Mouse (Mus musculus): ENCODE results near the gene Dvl2. TPM values are rescaled to one million over a fixed set of nuclear protein-coding genes. Genes with fewer than 3 reads are reported as not detected.

The Dvl2 gene
- polyA plus RNA-seq, 1 experiment from 2014 or later: 21.0 TPM

DNA sequence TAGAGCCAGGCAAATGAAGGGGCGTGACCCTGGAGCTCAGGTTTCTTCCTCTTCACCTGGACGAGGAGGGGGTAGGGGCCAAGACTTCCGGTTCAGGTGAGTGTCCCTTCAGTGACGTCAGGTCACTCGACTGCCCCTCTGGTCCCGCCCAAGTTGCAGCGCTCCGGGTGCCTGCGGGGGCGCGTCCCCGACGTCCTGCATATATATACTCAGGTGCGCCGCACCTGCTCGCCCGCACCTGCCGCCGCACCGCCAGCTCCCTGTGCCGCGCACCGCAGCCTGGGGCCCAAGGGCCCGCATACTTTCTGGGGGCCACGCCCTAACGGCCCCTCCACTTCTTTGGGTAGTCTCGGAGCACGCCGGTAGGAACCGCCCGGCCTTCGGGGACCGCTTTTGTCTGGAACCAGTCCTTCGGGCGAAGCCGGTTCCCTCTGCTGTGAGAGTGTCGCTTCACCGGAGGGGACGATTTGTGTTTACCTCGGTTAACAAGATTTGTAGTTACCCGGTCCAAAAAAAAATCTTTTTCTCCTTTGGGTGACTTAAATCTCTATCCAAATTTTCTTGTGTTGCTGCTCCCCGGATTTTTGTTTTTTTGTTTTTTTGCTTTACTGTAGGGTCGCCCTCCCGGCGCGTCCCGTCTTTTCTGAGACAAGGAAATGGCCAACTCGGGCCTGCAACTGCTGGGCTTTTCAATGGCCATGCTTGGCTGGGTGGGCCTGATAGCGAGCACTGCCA lies 35.0 kb upstream of the Dvl2 start:
- peak overlapping the region; percentile 11 for H3K4me2 ChIP-seq (ENCODE audit: low read length)
- ATAC-seq: no peak
- H3K4me1 ChIP-seq (ENCODE audit: control insufficient read depth, insufficient read depth, low read depth, low read length): peaks cover 8% of the 10 kb centered on the region
- H3K9ac ChIP-seq (ENCODE audit: low read depth, low read length): no peak overlapping the region
- peaks cover 15% of the 10 kb centered on the region for H3K36me3 ChIP-seq (ENCODE audit: control insufficient read depth, insufficient read depth, low read length)
- no peak overlapping the region for H3K27ac ChIP-seq (ENCODE audit: low read depth, low read length)
- H3K27me3 ChIP-seq (replicated peaks; ENCODE audit: control insufficient read depth, insufficient read depth, low read length): peaks cover 46% of the 10 kb centered on the region
- peak overlapping the region; percentile 25; the same call in 1 of the 2 replicates for H3K4me3 ChIP-seq (ENCODE audit: low read length)
- 3% methylated on average over 49 of the region's 49 CpGs for WGBS
- no peaks in the 10 kb centered on the region for H3K9me3 ChIP-seq (ENCODE audit: control insufficient read depth, low read length)

DNA sequence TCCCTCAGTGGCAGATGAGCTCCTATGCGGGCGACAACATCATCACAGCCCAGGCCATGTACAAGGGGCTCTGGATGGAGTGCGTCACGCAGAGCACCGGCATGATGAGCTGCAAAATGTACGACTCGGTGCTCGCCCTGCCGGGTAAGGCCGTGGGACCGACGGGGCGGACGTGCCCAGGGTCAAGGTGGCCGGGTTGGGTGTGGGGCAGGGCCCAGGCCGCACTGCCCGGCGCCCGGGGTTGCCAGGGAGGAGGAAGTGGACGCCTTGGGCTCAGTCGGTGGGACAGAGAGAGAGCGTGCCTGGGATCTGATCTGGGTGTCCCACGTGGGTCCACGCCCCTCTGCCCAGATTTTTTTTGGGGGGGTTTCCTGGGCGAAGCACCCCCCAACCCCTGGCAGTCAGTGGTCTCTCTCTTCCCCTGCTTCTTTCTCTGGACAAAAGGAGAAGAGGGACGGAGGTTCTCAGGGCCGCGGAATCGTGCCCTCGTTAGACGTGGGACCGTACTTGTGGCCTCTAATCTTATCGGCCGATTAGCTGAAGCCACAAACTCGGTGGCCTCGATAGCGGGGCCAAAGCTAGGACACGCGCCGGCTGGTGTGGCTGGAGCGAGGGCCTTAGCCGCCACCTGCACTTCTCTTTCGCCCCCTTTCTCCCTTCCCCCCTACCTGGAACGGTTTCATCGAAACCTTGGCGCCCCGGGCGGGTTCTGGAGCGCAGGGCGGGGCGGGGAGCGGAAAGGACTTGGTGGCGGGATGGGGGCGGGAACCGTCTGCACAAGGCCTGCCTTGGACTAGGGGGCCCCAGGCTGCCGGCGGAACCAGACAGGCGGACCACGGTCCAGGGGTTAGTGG lies 34.2 kb upstream of the Dvl2 start:
- Histone ChIP-seq H3K27ac (ENCODE audit: low read depth, low read length) (no peak overlapping the region), H3K4me2 (ENCODE audit: low read length) (peak overlapping the region; percentile 49), H3K36me3 (ENCODE audit: control insufficient read depth, insufficient read depth, low read length) (peaks cover 17% of the 10 kb centered on the region), H3K4me3 (ENCODE audit: low read length) (peak overlapping the region; percentile 25), H3K9me3 (ENCODE audit: control insufficient read depth, low read length) (no peaks in the 10 kb centered on the region), H3K4me1 (ENCODE audit: control insufficient read depth, insufficient read depth, low read depth, low read length) (peaks cover 8% of the 10 kb centered on the region), H3K9ac (ENCODE audit: low read depth, low read length) (peak overlapping the region; percentile 42; the same call in 1 of the 2 replicates), H3K27me3 (replicated peaks; ENCODE audit: control insufficient read depth, insufficient read depth, low read length) (peaks cover 46% of the 10 kb centered on the region)
- ATAC-seq: 0 out of 2 replicates have a peak, but pooled peaks have one; percentile 20
- 2% methylated on average over 57 of the region's 59 CpGs for WGBS

DNA sequence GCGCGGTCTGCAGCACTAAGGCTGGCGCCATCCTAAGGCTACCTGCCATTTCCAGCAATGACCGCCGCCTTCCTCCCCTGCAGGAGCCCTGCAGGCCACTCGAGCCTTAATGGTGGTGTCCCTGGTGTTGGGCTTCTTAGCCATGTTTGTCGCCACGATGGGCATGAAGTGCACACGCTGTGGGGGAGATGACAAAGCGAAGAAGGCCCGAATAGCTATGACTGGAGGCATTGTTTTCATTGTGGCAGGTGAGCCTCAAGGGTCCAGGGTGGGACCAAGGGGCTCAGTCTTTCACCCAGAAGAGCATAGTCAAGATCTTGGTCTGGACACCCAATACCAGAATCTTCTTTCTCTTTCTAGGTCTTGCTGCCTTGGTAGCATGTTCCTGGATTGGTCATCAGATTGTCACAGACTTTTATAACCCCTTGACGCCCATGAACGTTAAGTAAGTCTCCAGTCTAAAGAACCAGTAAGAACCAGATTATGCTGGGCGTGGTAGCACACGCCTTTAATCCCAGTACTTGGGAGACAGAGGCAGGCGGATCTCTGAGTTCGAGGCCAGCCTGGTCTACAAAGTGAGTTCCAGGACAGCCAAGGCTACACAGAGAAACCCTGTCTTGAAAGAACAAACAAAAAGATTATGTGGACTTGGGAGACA lies 33.4 kb upstream of the Dvl2 start:
- Histone ChIP-seq H3K4me3 (ENCODE audit: low read length) (peak overlapping the region; percentile 25), H3K4me2 (ENCODE audit: low read length) (peak overlapping the region; percentile 49), H3K36me3 (ENCODE audit: control insufficient read depth, insufficient read depth, low read length) (peaks cover 20% of the 10 kb centered on the region), H3K27ac (ENCODE audit: low read depth, low read length) (no peak overlapping the region), H3K9ac (ENCODE audit: low read depth, low read length) (peak overlapping the region; percentile 42; the same call in 1 of the 2 replicates), H3K4me1 (ENCODE audit: control insufficient read depth, insufficient read depth, low read depth, low read length) (peaks cover 8% of the 10 kb centered on the region), H3K9me3 (ENCODE audit: control insufficient read depth, low read length) (no peaks in the 10 kb centered on the region), H3K27me3 (replicated peaks; ENCODE audit: control insufficient read depth, insufficient read depth, low read length) (peaks cover 46% of the 10 kb centered on the region)
- WGBS: 46% methylated on average over 17 of the region's 17 CpGs
- ATAC-seq: no peak

DNA sequence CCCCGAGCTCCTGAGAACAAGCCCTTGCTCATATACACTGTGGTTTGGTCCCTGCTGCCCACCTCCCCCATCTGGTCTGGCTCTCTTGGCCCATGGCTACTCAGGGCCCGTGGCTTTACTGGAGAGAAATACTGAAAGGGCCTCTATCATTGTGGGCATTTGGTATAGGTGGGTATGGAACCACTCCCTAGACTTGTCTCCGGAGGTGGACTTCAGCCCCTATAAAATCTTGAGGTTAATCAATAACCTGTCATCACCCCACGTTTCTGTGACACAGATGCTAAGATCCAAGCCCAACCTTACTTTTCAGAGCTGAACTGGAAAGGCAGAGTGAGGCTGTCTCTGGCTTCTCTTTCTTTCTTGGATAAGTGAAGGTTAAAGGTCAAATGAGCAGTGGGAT lies 31.6 kb upstream of the Dvl2 start:
- peaks cover 36% of the 10 kb centered on the region for H3K27me3 ChIP-seq (replicated peaks; ENCODE audit: control insufficient read depth, insufficient read depth, low read length)
- no peaks in the 10 kb centered on the region for H3K9me3 ChIP-seq (ENCODE audit: control insufficient read depth, low read length)
- no peak overlapping the region for H3K4me2 ChIP-seq (ENCODE audit: low read length)
- 89% methylated on average over 4 of the region's 4 CpGs for WGBS
- H3K27ac ChIP-seq (ENCODE audit: low read depth, low read length): no peak overlapping the region
- no peak for ATAC-seq
- peaks cover 20% of the 10 kb centered on the region for H3K36me3 ChIP-seq (ENCODE audit: control insufficient read depth, insufficient read depth, low read length)
- no peak overlapping the region for H3K9ac ChIP-seq (ENCODE audit: low read depth, low read length)
- H3K4me3 ChIP-seq (ENCODE audit: low read length): no peak overlapping the region
- peaks cover 8% of the 10 kb centered on the region for H3K4me1 ChIP-seq (ENCODE audit: control insufficient read depth, insufficient read depth, low read depth, low read length)

DNA sequence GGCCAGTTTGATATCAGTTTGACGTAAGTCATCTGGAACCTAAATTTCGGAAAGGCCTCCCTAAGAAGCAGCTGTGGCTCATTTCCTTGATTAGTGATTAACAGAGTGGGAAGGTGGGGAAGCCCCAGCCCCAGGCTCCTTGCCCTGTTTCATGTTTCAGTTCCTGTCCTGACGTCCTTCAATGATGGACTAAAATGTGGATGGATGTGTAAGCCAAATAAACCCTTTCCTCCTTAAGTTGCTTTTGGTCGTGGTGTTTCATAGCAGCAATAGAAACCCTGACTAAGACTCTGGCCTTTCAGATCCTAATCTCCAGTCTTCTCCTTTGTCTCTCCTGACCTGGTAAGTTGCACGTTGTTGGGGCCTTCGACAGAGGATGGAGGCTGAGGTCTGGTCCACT lies 30.2 kb upstream of the Dvl2 start:
- 89% methylated on average over 6 of the region's 6 CpGs for WGBS
- ATAC-seq: no peak
- Histone ChIP-seq H3K4me2 (ENCODE audit: low read length) (no peak overlapping the region), H3K9me3 (ENCODE audit: control insufficient read depth, low read length) (no peaks in the 10 kb centered on the region), H3K27me3 (replicated peaks; ENCODE audit: control insufficient read depth, insufficient read depth, low read length) (peaks cover 22% of the 10 kb centered on the region), H3K4me3 (ENCODE audit: low read length) (no peak overlapping the region), H3K27ac (ENCODE audit: low read depth, low read length) (no peak overlapping the region), H3K36me3 (ENCODE audit: control insufficient read depth, insufficient read depth, low read length) (peaks cover 25% of the 10 kb centered on the region), H3K9ac (ENCODE audit: low read depth, low read length) (no peak overlapping the region), H3K4me1 (ENCODE audit: control insufficient read depth, insufficient read depth, low read depth, low read length) (peaks cover 7% of the 10 kb centered on the region)

DNA sequence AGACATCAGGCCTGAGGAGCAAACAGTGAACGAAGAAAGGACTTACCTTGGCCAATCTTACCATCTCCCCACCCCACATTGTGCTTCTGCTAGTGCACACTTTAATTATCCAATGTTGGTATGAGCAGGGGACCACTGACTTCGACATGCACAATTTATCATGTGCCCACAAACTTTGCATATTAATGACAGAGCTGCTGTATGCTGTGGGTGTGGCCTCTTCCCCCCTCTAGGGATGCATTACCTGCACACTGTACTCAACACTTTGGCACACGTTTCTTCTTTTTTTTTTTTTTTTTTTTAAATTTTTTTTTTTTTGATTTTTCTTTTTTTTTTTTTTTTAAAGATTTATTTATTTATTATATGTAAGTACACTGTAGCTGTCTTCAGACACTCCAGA lies 29.6 kb upstream of the Dvl2 start:
- peaks cover 19% of the 10 kb centered on the region for H3K27me3 ChIP-seq (replicated peaks; ENCODE audit: control insufficient read depth, insufficient read depth, low read length)
- H3K36me3 ChIP-seq (ENCODE audit: control insufficient read depth, insufficient read depth, low read length): peaks cover 25% of the 10 kb centered on the region
- WGBS: 87% methylated on average over 3 of the region's 3 CpGs
- no peak overlapping the region for H3K27ac ChIP-seq (ENCODE audit: low read depth, low read length)
- H3K9me3 ChIP-seq (ENCODE audit: control insufficient read depth, low read length): no peaks in the 10 kb centered on the region
- no peak overlapping the region for H3K9ac ChIP-seq (ENCODE audit: low read depth, low read length)
- no peak overlapping the region for H3K4me3 ChIP-seq (ENCODE audit: low read length)
- H3K4me1 ChIP-seq (ENCODE audit: control insufficient read depth, insufficient read depth, low read depth, low read length): peaks cover 4% of the 10 kb centered on the region
- H3K4me2 ChIP-seq (ENCODE audit: low read length): no peak overlapping the region
- no peak for ATAC-seq

DNA sequence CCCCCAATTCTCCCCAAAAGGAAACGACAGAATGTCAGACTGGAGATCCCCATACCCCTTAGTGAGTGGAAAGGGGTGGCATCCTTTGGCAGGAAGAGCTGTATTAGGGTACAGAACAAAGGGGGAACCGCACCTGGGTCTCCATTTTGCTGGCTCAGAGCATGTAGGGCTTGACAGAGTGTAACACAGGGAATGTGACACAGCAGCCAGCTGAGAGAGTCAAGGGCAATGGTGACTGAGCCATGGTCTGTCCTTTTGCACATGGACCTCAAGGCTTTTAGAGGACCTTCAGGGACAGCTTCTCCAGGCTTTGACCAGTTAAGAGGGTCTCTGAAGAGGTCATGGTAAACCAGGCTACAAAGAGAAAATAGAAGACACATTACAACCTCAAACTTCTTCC lies 25.5 kb upstream of the Dvl2 start:
- Histone ChIP-seq H3K4me2 (ENCODE audit: low read length) (no peak overlapping the region), H3K4me3 (ENCODE audit: low read length) (no peak overlapping the region), H3K36me3 (ENCODE audit: control insufficient read depth, insufficient read depth, low read length) (peaks cover 21% of the 10 kb centered on the region), H3K9ac (ENCODE audit: low read depth, low read length) (no peak overlapping the region), H3K27ac (ENCODE audit: low read depth, low read length) (no peak overlapping the region), H3K9me3 (ENCODE audit: control insufficient read depth, low read length) (no peaks in the 10 kb centered on the region), H3K4me1 (ENCODE audit: control insufficient read depth, insufficient read depth, low read depth, low read length) (peaks cover 10% of the 10 kb centered on the region), H3K27me3 (replicated peaks; ENCODE audit: control insufficient read depth, insufficient read depth, low read length) (no peaks in the 10 kb centered on the region)
- 92% methylated on average over 2 of the region's 2 CpGs for WGBS
- ATAC-seq: no peak

DNA sequence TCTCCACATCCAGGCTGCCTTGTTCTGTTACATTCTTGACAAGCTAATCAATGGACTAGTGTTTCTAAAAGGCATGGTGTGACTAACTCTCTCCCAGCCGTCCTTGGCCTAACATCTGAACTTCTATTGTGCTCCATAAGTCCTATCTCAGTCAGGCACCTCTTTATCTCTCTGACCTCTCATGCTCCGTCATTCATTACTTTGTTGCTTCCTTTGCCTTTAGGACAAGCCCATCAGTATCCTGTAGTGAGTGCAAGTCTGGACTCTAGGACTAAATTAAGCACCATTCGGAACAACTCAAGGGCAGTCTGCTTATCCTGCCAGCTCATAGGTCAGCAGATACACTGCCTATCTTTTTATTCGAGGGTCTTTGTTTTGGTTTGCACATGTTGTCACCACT lies 24.1 kb upstream of the Dvl2 start:
- no peak overlapping the region for H3K27ac ChIP-seq (ENCODE audit: low read depth, low read length)
- no peak overlapping the region for H3K4me2 ChIP-seq (ENCODE audit: low read length)
- H3K27me3 ChIP-seq (replicated peaks; ENCODE audit: control insufficient read depth, insufficient read depth, low read length): no peaks in the 10 kb centered on the region
- no peak overlapping the region for H3K9ac ChIP-seq (ENCODE audit: low read depth, low read length)
- H3K36me3 ChIP-seq (ENCODE audit: control insufficient read depth, insufficient read depth, low read length): peaks cover 14% of the 10 kb centered on the region
- H3K9me3 ChIP-seq (ENCODE audit: control insufficient read depth, low read length): no peaks in the 10 kb centered on the region
- ATAC-seq: no peak
- peaks cover 10% of the 10 kb centered on the region for H3K4me1 ChIP-seq (ENCODE audit: control insufficient read depth, insufficient read depth, low read depth, low read length)
- 89% methylated on average over 4 of the region's 4 CpGs for WGBS
- no peak overlapping the region for H3K4me3 ChIP-seq (ENCODE audit: low read length)

DNA sequence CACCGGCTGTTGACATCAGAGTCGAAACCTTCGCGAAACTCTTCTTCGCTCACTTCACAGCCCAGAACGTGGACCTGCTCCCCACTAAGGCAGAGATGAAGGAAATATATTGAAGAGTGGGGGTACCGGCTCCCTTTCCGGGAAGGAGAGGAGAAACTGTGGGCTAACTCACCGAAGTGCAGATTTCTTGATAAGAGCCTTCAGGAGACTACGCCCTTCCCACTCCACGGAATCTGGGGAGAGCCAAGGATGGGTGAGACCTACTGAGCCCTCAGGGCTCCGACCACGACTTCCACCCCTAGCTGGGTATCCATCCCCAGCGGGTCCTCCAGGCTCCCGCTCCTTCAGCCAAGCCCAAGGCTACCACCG lies 20.6 kb upstream of the Dvl2 start:
- Histone ChIP-seq H3K4me1 (ENCODE audit: control insufficient read depth, insufficient read depth, low read depth, low read length) (peaks cover 30% of the 10 kb centered on the region), H3K27ac (ENCODE audit: low read depth, low read length) (peak overlapping the region; percentile 99), H3K9me3 (ENCODE audit: control insufficient read depth, low read length) (no peaks in the 10 kb centered on the region), H3K4me2 (ENCODE audit: low read length) (peak overlapping the region; percentile 91), H3K9ac (ENCODE audit: low read depth, low read length) (peak overlapping the region; percentile 82), H3K27me3 (replicated peaks; ENCODE audit: control insufficient read depth, insufficient read depth, low read length) (no peaks in the 10 kb centered on the region), H3K36me3 (ENCODE audit: control insufficient read depth, insufficient read depth, low read length) (peaks cover 14% of the 10 kb centered on the region), H3K4me3 (ENCODE audit: low read length) (peak overlapping the region; percentile 90)
- 2% methylated on average over 16 of the region's 16 CpGs for WGBS
- ATAC-seq: peak; percentile 1; the same call in 1 of the 2 replicates
